Mouse (Mus musculus): ENCODE data around the gene Hamp2.
"Not testable (repeated sequence)": the region's sequence is repeated elsewhere in the genome, so short reads cannot be mapped to it uniquely, and the experiment has no call there.

DNA sequence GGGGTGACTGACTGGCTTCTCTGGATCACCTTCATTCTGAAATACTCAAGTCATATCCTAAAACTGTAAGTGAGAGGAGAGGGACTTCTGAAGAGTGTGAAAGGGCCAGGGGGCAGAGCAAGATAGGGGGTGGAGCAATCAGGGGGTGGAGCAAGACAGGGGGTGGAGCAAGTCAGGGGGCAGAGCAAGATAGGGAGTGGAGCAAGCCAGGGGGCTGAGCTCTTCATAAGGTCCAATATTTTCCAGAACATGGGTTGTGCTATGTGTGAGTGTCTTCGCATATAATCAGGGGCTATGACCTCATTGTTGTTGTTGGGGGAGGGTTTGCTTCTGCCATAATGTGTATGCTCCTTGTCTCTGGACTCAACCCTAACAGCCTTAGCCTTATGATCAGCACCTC lies 15.6 kb upstream of the Hamp2 start:
- not testable (repeated sequence) for TF ChIP-seq GATA1 (IDR thresholded peaks at IDR 0.05; ENCODE audit: borderline replicate concordance, low read length); FLI1 (IDR thresholded peaks at IDR 0.05; ENCODE audit: low read length)
